Mouse (Mus musculus) liver, embryonic 16.5 days (tissue): ENCODE measurements at regions not wholly inside any gene's neighbourhood (a gene's known extent, or its start where the extent isn't known, plus 50 kb on each side); places are given as distances from the start of the nearest gene placed in this dataset.

Source experiments
- ATAC-seq: fragments of 200-750 bp; cut with Nextera tagmentation; 2 replicates; pipeline ENCODE4 v1.8.0; 2017; ENCODE audit warnings: low read depth, mild to moderate bottlenecking, moderate number of reproducible peaks, moderate library complexity
- H3K27ac ChIP-seq: fragments of 300-500 bp; sonication (generic); 2 replicates; pipeline ENCODE4 v1.5.1; 2014; ENCODE audit warnings: mild to moderate bottlenecking, low read length
- H3K27me3 ChIP-seq: fragments of 300-500 bp; sonication (generic); 2 replicates; pipeline ENCODE4 v1.6.1; 2014; ENCODE audit warnings: low read depth, low read length, mixed read lengths; ENCODE audit not compliant: control insufficient read depth, insufficient read depth
- H3K36me3 ChIP-seq: fragments of 300-500 bp; sonication (generic); 2 replicates; pipeline ENCODE4 v1.6.1; 2014; ENCODE audit warnings: mild to moderate bottlenecking; ENCODE audit not compliant: control insufficient read depth, insufficient read depth
- H3K4me1 ChIP-seq: fragments of 300-500 bp; sonication (generic); 2 replicates; pipeline ENCODE4 v1.6.1; 2014; ENCODE audit warnings: low read depth, low read length, mixed read lengths; ENCODE audit not compliant: control insufficient read depth
- H3K4me2 ChIP-seq: fragments of 300-500 bp; sonication (generic); 2 replicates; pipeline ENCODE4 v1.6.1; 2014; ENCODE audit warnings: low read depth, low read length, mixed read lengths
- H3K4me3 ChIP-seq: fragments of 300-500 bp; sonication (generic); 2 replicates; pipeline ENCODE4 v1.5.1; 2014; ENCODE audit warnings: low read depth, mild to moderate bottlenecking, low read length
- H3K9ac ChIP-seq: fragments of 300-500 bp; sonication (generic); 2 replicates; pipeline ENCODE4 v1.6.1; 2014; ENCODE audit warnings: low read depth, low read length
- H3K9me3 ChIP-seq: fragments of 300-500 bp; sonication (generic); replicated peaks from 2 replicates; pipeline ENCODE4 v1.6.1; 2016; ENCODE audit warnings: low read length; ENCODE audit not compliant: control insufficient read depth
- WGBS: fragments of 180-500 bp; shearing (Covaris S2); extraction: QIAGEN DNeasy Blood & Tissue Kit; methylation state at CpG from one replicate; pipeline ENCODE4 v1.1.7; 2014; ENCODE audit not compliant: insufficient replicate concordance; 5-methylcytosine and 5-hydroxymethylcytosine counted together

DNA sequence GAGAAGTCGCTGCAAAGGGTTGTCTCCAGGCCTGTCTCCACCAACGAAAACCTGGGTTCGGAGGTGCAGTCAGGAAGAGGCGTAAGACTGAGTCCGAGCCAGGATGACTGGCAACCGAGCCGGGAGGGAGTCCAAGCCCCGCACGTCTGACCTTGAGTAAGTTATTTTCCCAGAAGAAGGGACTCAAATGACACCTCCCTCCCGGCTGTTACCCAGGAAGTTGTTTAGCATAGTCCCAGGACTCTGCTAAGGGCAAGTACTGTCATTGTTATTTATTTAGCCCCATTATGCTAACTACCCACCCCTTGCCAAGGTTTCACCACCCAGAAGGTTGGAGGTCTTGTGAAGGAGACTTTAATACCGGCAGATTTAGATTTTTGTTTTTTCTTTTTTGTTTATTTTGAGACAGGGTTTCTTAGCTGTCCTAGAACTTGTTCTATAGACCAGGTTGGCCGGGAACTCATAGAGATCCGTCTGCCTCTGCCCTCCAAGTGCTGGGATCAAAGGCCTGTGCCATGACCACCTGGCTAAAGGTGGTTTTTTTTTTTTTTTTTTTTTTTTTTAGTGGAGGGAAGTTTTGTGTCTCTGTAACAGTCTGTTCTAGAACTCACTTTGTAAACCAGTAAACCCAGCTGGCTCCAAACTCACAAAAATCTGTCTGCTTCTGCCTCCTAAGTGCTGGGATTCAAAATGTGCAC, 107.8 kb downstream of the Sox2 start:
- Histone ChIP-seq H3K36me3 (no peaks in the 10 kb centered on the region), H3K27ac (no peak overlapping the region), H3K27me3 (no peaks in the 10 kb centered on the region), H3K9ac (no peak overlapping the region), H3K9me3 (no peaks in the 10 kb centered on the region), H3K4me1 (no peaks in the 10 kb centered on the region), H3K4me2 (no peak overlapping the region), H3K4me3 (no peak overlapping the region)
- WGBS: 38% methylated on average over 13 of the region's 13 CpGs
- ATAC-seq: no peak

DNA sequence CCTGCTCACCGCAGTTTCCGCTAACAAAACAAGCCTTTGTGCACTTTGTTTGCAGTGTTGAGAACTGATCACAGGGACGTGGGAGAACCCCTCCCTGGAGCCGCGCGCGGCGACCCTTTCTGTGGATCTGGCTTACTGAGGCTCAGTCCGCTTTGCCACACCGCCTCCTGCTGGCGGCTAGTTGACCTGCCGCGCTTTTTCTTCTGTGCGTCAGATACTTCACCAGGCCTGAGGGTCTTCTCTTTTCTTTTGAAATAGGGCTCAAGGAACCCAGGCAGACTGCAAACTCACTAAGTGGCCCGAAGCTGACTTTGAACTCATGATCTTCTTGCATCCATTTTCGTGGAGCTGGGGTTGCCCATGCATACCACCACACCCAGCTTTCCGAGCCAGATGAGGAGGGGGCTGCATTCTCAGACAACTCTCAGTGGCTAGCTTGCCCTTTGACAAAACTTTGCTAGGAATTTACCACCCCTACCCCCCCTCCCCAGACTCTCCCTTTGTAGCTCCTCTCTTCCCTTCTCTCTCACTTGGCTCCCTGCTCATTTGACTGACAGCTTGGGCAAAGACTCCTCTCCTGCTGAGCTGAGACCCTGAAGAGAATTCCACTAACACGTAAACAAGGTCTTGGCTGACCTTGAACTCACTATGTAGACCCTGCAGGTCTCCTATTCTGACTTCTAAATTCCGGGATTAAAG, 109.9 kb downstream of the Sox2 start:
- H3K4me3 ChIP-seq: no peak overlapping the region
- no peak overlapping the region for H3K4me2 ChIP-seq
- H3K36me3 ChIP-seq: no peaks in the 10 kb centered on the region
- ATAC-seq: no peak
- H3K27ac ChIP-seq: no peak overlapping the region
- H3K27me3 ChIP-seq: no peaks in the 10 kb centered on the region
- WGBS: 63% methylated on average over 19 of the region's 19 CpGs
- no peak overlapping the region for H3K9ac ChIP-seq
- no peaks in the 10 kb centered on the region for H3K9me3 ChIP-seq
- H3K4me1 ChIP-seq: no peaks in the 10 kb centered on the region

DNA sequence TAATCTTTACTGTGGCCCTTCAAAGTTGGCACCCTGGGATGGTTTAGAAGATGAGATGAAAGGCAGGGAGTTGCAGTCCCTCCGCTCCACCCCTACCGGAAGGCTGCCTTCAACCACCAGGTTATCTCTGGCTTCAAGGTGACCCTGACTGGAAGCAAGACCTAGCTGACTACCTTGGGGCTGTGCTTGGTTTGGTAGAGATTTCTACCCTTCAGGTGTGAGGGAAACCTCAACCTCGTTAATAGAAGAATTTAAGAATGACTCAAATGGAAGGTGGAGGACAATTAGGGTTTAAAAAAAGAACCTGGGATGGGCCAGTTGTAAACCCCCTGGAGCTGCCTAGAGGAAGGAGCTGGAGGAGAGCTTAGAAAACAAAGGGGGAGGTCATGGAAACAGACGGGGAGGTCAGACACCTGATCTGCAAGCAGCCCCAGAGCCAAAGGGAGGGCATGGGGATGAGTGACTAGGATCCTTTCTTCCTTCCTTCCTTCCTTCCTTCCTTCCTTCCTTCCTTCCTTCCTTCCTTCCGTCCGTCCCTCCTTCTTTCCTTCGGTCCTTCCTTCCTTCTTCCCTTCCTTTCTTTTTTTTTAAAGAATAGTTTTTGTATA, 111.1 kb downstream of the Sox2 start:
- Histone ChIP-seq H3K27ac (no peak overlapping the region), H3K4me3 (no peak overlapping the region), H3K27me3 (no peaks in the 10 kb centered on the region), H3K36me3 (no peaks in the 10 kb centered on the region), H3K4me2 (no peak overlapping the region), H3K4me1 (no peaks in the 10 kb centered on the region), H3K9ac (no peak overlapping the region), H3K9me3 (no peaks in the 10 kb centered on the region)
- WGBS: 60% methylated on average over 7 of the region's 7 CpGs
- ATAC-seq: no peak

DNA sequence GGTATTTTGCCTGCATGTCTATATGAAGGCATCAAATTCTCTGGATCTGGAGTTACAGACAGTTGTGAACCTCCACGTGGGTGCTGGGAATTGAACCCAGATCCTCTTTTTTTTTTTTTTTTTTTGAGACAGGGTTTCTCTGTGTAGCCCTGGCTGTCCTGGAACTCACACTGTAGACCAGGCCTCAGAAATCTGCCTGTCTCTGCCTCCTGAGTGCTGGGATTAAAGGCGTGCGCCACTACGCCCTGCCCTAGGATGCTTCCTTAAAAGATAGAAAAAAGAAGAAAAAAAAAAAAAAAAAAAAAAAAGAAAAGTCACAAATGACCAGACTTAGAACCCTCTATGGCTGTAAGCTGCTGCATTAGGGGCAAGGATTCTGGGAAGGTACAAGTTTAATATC, 111.6 kb downstream of the Sox2 start:
- 74% methylated on average over 4 of the region's 4 CpGs for WGBS
- ATAC-seq: no peak
- Histone ChIP-seq H3K4me3 (no peak overlapping the region), H3K4me2 (no peak overlapping the region), H3K9ac (no peak overlapping the region), H3K27me3 (no peaks in the 10 kb centered on the region), H3K4me1 (no peaks in the 10 kb centered on the region), H3K9me3 (no peaks in the 10 kb centered on the region), H3K27ac (no peak overlapping the region), H3K36me3 (no peaks in the 10 kb centered on the region)

DNA sequence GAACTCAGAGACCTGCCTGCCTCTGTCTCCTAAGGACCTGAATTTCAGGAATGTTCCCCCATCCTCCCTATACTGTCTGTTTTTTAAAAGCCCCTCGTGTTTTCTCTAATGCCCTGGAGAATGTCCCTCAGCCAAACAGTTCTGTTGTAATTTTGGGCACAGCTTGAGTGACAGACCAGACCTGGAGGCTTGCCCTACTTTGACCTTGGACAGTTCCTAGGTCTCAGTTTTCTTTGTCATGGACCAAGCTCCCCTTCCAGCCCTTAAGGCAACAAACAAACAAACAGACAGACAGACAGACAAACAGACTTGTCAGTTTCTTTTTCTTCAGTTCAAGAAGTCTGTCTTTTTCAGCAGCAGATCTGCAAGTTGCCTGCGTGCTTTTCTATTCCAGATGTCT, 114.4 kb downstream of the Sox2 start:
- no peak for ATAC-seq
- H3K4me2 ChIP-seq: no peak overlapping the region
- H3K4me1 ChIP-seq: no peaks in the 10 kb centered on the region
- no peaks in the 10 kb centered on the region for H3K9me3 ChIP-seq
- H3K4me3 ChIP-seq: no peak overlapping the region
- H3K9ac ChIP-seq: no peak overlapping the region
- no peak overlapping the region for H3K27ac ChIP-seq
- 50% methylated on average over 2 of the region's 2 CpGs for whole genome bisulfite sequencing
- H3K36me3 ChIP-seq: no peaks in the 10 kb centered on the region
- no peaks in the 10 kb centered on the region for H3K27me3 ChIP-seq

DNA sequence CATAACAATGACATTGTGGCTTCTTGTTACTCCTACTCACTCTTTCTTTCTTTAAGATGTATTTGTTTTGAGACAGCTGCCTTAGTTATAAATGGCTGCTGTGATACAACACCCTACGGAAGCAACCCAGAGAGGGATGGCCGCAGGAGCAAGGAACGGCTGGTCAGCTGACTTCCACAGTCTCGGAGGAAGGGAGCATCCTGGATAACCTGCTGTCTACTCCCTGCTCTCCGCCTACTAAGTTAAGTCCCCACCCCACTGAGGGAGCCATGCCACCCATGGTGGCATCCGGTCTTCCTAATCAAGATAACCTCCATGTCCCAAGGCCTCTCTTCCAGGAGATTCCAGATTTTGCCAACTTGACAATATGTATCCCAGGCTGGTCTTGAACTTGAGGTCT, 114.9 kb downstream of the Sox2 start:
- Histone ChIP-seq H3K4me3 (no peak overlapping the region), H3K9me3 (no peaks in the 10 kb centered on the region), H3K36me3 (no peaks in the 10 kb centered on the region), H3K9ac (no peak overlapping the region), H3K4me1 (no peaks in the 10 kb centered on the region), H3K4me2 (no peak overlapping the region), H3K27me3 (no peaks in the 10 kb centered on the region), H3K27ac (no peak overlapping the region)
- 73% methylated on average over 6 of the region's 6 CpGs for WGBS
- no peak for ATAC-seq

DNA sequence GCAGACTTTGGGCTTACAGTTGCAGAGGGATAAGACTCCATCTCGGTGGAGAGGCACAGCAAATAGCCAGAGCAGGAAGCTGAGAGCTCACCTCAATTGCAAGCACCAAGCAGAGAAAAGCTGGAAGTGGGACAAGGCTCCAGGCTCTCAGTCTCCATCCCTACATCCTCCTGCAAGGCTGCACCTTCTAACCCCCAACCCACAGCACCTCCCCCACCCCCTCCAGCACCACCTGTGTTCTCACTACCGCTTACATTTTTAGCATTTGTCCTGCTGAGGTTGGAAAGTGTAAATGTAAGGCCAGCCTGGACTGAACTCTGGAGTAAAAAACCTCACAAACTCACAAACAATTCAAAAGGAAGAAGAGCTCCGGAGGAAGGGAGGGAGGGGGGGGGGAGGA, 119.6 kb downstream of the Sox2 start:
- WGBS: 13% methylated on average over 2 of the region's 3 CpGs
- Histone ChIP-seq H3K4me1 (no peaks in the 10 kb centered on the region), H3K9me3 (no peaks in the 10 kb centered on the region), H3K27me3 (no peaks in the 10 kb centered on the region), H3K27ac (no peak overlapping the region), H3K9ac (no peak overlapping the region), H3K4me3 (no peak overlapping the region), H3K36me3 (no peaks in the 10 kb centered on the region), H3K4me2 (no peak overlapping the region)
- ATAC-seq: no peak

DNA sequence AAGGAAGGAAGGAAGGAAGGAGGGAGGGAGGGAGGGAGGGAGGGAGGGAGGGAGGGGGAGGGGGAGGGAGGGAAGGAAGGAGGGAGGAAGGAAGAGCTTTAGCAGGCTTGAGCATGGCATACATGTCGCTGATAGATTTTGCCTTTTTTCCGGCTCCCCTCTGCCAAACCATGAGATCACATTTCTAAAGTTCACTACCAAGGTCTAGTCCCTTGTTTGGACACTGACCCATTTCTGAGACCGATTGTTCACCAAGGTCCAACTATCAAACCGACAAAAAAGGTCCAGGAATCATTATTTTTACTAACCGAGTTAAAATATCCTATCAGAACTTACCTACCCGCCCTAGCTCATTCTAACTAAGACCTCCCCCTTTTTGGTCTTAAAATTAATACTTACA, 120.1 kb downstream of the Sox2 start:
- 54% methylated on average over 6 of the region's 6 CpGs for WGBS
- no peaks in the 10 kb centered on the region for H3K4me1 ChIP-seq
- no peak for ATAC-seq
- no peaks in the 10 kb centered on the region for H3K9me3 ChIP-seq
- no peaks in the 10 kb centered on the region for H3K27me3 ChIP-seq
- H3K9ac ChIP-seq: no peak overlapping the region
- H3K27ac ChIP-seq: no peak overlapping the region
- H3K36me3 ChIP-seq: no peaks in the 10 kb centered on the region
- H3K4me3 ChIP-seq: no peak overlapping the region
- no peak overlapping the region for H3K4me2 ChIP-seq

DNA sequence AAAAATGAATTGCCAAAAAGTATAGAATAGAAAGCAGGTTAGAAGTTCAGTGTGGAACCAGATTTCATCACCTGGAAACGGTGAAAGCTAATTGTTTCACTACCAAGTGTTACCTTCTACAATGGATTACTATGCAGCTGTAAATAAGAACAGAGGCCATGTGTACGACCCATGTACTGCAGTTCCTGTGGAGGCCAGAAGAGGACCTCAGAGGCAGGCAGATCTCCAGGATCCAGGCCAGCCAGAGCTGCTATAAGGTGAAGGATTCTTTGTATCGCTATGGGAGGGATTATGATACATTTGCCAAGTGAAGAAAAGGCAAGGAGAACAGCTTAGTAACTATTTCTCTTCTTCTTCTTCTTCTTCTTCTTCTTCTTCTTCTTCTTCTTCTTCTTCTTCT, 121.8 kb downstream of the Sox2 start:
- Histone ChIP-seq H3K4me1 (no peaks in the 10 kb centered on the region), H3K36me3 (no peaks in the 10 kb centered on the region), H3K27me3 (no peaks in the 10 kb centered on the region), H3K4me2 (no peak overlapping the region), H3K9ac (no peak overlapping the region), H3K27ac (no peak overlapping the region), H3K4me3 (no peak overlapping the region), H3K9me3 (no peaks in the 10 kb centered on the region)
- no peak for ATAC-seq
- 49% methylated on average over 3 of the region's 3 CpGs for WGBS
